Mouse (Mus musculus) embryonic facial prominence, embryonic 14.5 days (tissue): ENCODE results near the gene Klrk1. TPM values are rescaled to one million over a fixed set of nuclear protein-coding genes. Genes with fewer than 3 reads are reported as not detected.

Experiments
- ATAC-seq: fragments of 200-750 bp; cut with Nextera tagmentation; 2 replicates; pipeline ENCODE4 v1.8.0; 2017; ENCODE audit warnings: low read depth, moderate number of reproducible peaks, moderate TSS enrichment
- DNase-seq: peaks from one replicate; pipeline ENCODE4 v3.0.0-alpha.2; 2015; ENCODE audit warnings: low spot score
- H3K27ac ChIP-seq: fragments of 300-500 bp; sonication (generic); replicated peaks from 2 replicates; pipeline ENCODE4 v1.5.1; 2014; ENCODE audit warnings: low read depth, mild to moderate bottlenecking, low read length, moderate library complexity
- H3K27me3 ChIP-seq: fragments of 300-500 bp; sonication (generic); replicated peaks from 2 replicates; pipeline ENCODE4 v1.6.1; 2014; ENCODE audit warnings: low read length; ENCODE audit not compliant: control insufficient read depth, insufficient read depth
- H3K36me3 ChIP-seq: fragments of 300-500 bp; sonication (generic); 2 replicates; pipeline ENCODE4 v1.6.1; 2014; ENCODE audit warnings: low read length, mixed read lengths; ENCODE audit not compliant: control insufficient read depth, insufficient read depth
- H3K4me1 ChIP-seq: fragments of 300-500 bp; sonication (generic); 2 replicates; pipeline ENCODE4 v1.6.1; 2014; ENCODE audit warnings: antibody characterized with exemption, low read length; ENCODE audit not compliant: control insufficient read depth, insufficient read depth
- H3K4me2 ChIP-seq: fragments of 300-500 bp; sonication (generic); 2 replicates; pipeline ENCODE4 v1.6.1; 2014; ENCODE audit warnings: low read depth, mild to moderate bottlenecking, low read length, moderate library complexity, mixed read lengths
- H3K4me3 ChIP-seq: fragments of 300-500 bp; sonication (generic); 2 replicates; pipeline ENCODE4 v1.5.1; 2014; ENCODE audit warnings: low read depth, mild to moderate bottlenecking, low read length
- H3K9ac ChIP-seq: fragments of 300-500 bp; sonication (generic); 2 replicates; pipeline ENCODE4 v1.6.1; 2014; ENCODE audit warnings: low read depth, mild to moderate bottlenecking, low read length, moderate library complexity, mixed read lengths
- H3K9me3 ChIP-seq: fragments of 300-500 bp; sonication (generic); 2 replicates; pipeline ENCODE4 v1.6.1; 2016; ENCODE audit warnings: low read length; ENCODE audit not compliant: control insufficient read depth
- WGBS: fragments of 180-500 bp; shearing (Covaris S2); extraction: QIAGEN DNeasy Blood & Tissue Kit; methylation state at CpG from one replicate; pipeline ENCODE4 v1.1.7; 2014; 5-methylcytosine and 5-hydroxymethylcytosine counted together
- polyA plus RNA-seq: library from polyadenylated mRNA; unstranded; fragments of >200 nt; fragmentation: Nextera tagmentation; extraction: Ambion mirVana; gene quantifications from 2 replicates; pipeline ENCODE4 v1.2.1, GENCODE M21; 2014

Gene Klrk1
- polyA plus RNA-seq, 1 experiment from 2014 or later = 0.06 TPM

- 81% methylated on average over 4 of the region's 4 CpGs for WGBS
- Histone ChIP-seq H3K9ac (no peak overlapping the region), H3K9me3 (no peaks in the 10 kb centered on the region), H3K4me1 (no peaks in the 10 kb centered on the region), H3K36me3 (no peaks in the 10 kb centered on the region), H3K4me2 (no peak overlapping the region), H3K27me3 (no peaks in the 10 kb centered on the region), H3K27ac (no peak overlapping the region), H3K4me3 (no peak overlapping the region)
- no peak for DNase-seq
- no peak for ATAC-seq
Observed at GRCm38 (mm10) chr6:129581896-129582295, 41.8 kb downstream of the Klrk1 start.

- WGBS = 69% methylated on average over 4 of the region's 4 CpGs
- Histone ChIP-seq H3K9me3 (no peaks in the 10 kb centered on the region), H3K27ac (no peak overlapping the region), H3K4me1 (no peaks in the 10 kb centered on the region), H3K4me3 (no peak overlapping the region), H3K4me2 (no peak overlapping the region), H3K36me3 (no peaks in the 10 kb centered on the region), H3K27me3 (no peaks in the 10 kb centered on the region), H3K9ac (no peak overlapping the region)
- no peak for DNase-seq
- ATAC-seq = no peak
Observed at GRCm38 (mm10) chr6:129581274-129581673, 42.4 kb downstream of the Klrk1 start.

- no peaks in the 10 kb centered on the region for H3K9me3 ChIP-seq
- no peak for ATAC-seq
- H3K9ac ChIP-seq = no peak within 1 kb of the TSS
- no peak for DNase-seq
- no peaks in the 10 kb centered on the region for H3K36me3 ChIP-seq
- no peak within 1 kb of the TSS for H3K4me2 ChIP-seq
- no peaks in the 10 kb centered on the region for H3K4me1 ChIP-seq
- H3K27me3 ChIP-seq = no peaks in the 10 kb centered on the region
- 90% methylated on average over 8 of the region's 8 CpGs for WGBS
- H3K4me3 ChIP-seq = no peak within 1 kb of the TSS
- no peak within 1 kb of the TSS for H3K27ac ChIP-seq
Observed at GRCm38 (mm10) chr6:129577605-129578004, 46.1 kb downstream of the Klrk1 start, which contains the start of gene Klre1. Klre1 (plus strand) TSS chr6:129577905.

- 31% methylated on average over 2 of the region's 2 CpGs for WGBS
- Histone ChIP-seq H3K36me3 (no peaks in the 10 kb centered on the region), H3K4me1 (no peaks in the 10 kb centered on the region), H3K4me3 (no peak overlapping the region), H3K27me3 (no peaks in the 10 kb centered on the region), H3K27ac (no peak overlapping the region), H3K9ac (no peak overlapping the region), H3K4me2 (no peak overlapping the region), H3K9me3 (no peaks in the 10 kb centered on the region)
- DNase-seq = no peak
- no peak for ATAC-seq
Observed at GRCm38 (mm10) chr6:129575315-129575714, 48.3 kb downstream of the Klrk1 start.

GRCm38 (mm10) chr6:129565257-129565656 is 58.4 kb downstream of the Klrk1 start:
- H3K4me3 ChIP-seq = no peak overlapping the region
- no peaks in the 10 kb centered on the region for H3K27me3 ChIP-seq
- 70% methylated on average over 2 of the region's 2 CpGs for WGBS
- H3K9me3 ChIP-seq = no peaks in the 10 kb centered on the region
- no peak overlapping the region for H3K4me2 ChIP-seq
- no peak overlapping the region for H3K9ac ChIP-seq
- DNase-seq = no peak
- no peak overlapping the region for H3K27ac ChIP-seq
- H3K36me3 ChIP-seq = no peaks in the 10 kb centered on the region
- H3K4me1 ChIP-seq = no peaks in the 10 kb centered on the region
- no peak for ATAC-seq

Other genes with a start within 250 kb of the Klrk1 start
- 0.21 TPM in 1 of 2 replicates, not detected in the other for gene Clec12b, start 238.0 kb downstream of the Klrk1 start, polyA plus RNA-seq
- 1.6 and 2.2 TPM in 2 replicates for gene Clec1b, start 226.6 kb downstream of the Klrk1 start, polyA plus RNA-seq
- 0.17 and 0.24 TPM in 2 replicates for gene Clec9a, start 215.0 kb downstream of the Klrk1 start, polyA plus RNA-seq
- 2.7 and 4.3 TPM in 2 replicates for gene Clec1a, start 171.9 kb downstream of the Klrk1 start, polyA plus RNA-seq
- 0.06 TPM in 1 of 2 replicates, not detected in the other for gene Olr1, start 116.7 kb downstream of the Klrk1 start, polyA plus RNA-seq
- not detected in 2 replicates for gene Tmem52b, start 111.3 kb downstream of the Klrk1 start, polyA plus RNA-seq
- 19.8 and 21.4 TPM in 2 replicates for gene Gabarapl1, start 90.7 kb downstream of the Klrk1 start, polyA plus RNA-seq
- gene Klre1, start 46.0 kb downstream of the Klrk1 start, polyA plus RNA-seq = not detected in 2 replicates
- gene Klrd1, start 32.1 kb downstream of the Klrk1 start, polyA plus RNA-seq = 0.26 and 2.4 TPM in 2 replicates
- not detected in 2 replicates for gene Klrc3, start 19.5 kb upstream of the Klrk1 start, polyA plus RNA-seq
- gene Klrc2, start 36.8 kb upstream of the Klrk1 start, polyA plus RNA-seq = not detected in 2 replicates
- not detected in 2 replicates for gene Klrc1, start 55.1 kb upstream of the Klrk1 start, polyA plus RNA-seq
- not detected in 2 replicates for gene Klri1, start 93.3 kb upstream of the Klrk1 start, polyA plus RNA-seq
- gene Klri2, start 116.6 kb upstream of the Klrk1 start, polyA plus RNA-seq = not detected in 2 replicates
- gene Gm156, start 160.4 kb upstream of the Klrk1 start, polyA plus RNA-seq = not detected in 2 replicates
- not detected in 2 replicates for gene Gm17631, start 238.8 kb upstream of the Klrk1 start, polyA plus RNA-seq